Comparison of ENCODE assay signal across 18 mouse cellular contexts in the genomic region with DNA sequence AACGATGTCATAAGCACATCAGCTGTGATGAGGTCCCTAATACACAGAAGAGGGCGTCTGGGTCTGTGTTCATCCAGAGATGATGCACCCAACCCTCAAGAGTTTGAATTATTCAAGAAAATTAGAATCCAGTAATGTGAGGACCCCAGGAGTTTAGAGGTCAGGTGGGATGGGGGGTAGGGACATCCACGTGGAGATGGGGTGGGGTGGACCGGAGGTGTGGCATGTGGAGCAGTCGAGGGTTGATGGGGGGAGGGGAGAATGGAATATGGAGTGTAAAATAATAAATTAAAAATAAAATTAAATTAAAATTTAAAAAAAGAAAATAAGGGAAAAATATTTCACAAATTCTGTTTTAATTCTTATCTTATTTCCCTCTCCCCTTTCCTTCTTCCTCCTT.
"Had no signal": no experiment of that assay in that cellular context is flagged by ENCODE, and none has a peak within 500 bp of the region (broad histone marks: within the 10 kb centered on the region; RNA-seq: fewer than 3 reads in every experiment).

No protein-coding gene starts in this region.

- DNase-seq: lung, adult 18-20 months; lung, embryonic 14.5 days; lung, postnatal 10 days; lung, postnatal 4 days; retina, postnatal 1 day; right cerebral cortex, adult 18-20 months; right cerebral cortex, postnatal 25 days; right cerebral cortex, postnatal 4 days; spleen, adult 18-20 months; thymus, adult 18-20 months; thymus, postnatal 14 days; thymus, postnatal 36 days had no signal

- H3K36me3 ChIP-seq: midbrain, embryonic 10.5 days; midbrain, embryonic 13.5 days; neural tube, embryonic 13.5 days; neural tube, embryonic 15.5 days had no signal

- H3K27ac ChIP-seq: liver, embryonic 14.5 days; midbrain, embryonic 10.5 days; midbrain, embryonic 13.5 days; neural tube, embryonic 13.5 days; neural tube, embryonic 15.5 days had no signal

- H3K27me3 ChIP-seq: midbrain, embryonic 13.5 days; neural tube, embryonic 13.5 days; neural tube, embryonic 15.5 days had no signal

- H3K9ac ChIP-seq: liver, embryonic 14.5 days; lung, embryonic 14.5 days; midbrain, embryonic 13.5 days; neural tube, embryonic 13.5 days; neural tube, embryonic 15.5 days had no signal

- H3K4me3 ChIP-seq: midbrain, embryonic 10.5 days; midbrain, embryonic 13.5 days; myocyte; neural tube, embryonic 13.5 days; neural tube, embryonic 15.5 days had no signal

- H3K4me2 ChIP-seq: lung, embryonic 14.5 days; midbrain, embryonic 13.5 days; neural tube, embryonic 13.5 days; neural tube, embryonic 15.5 days had no signal

- ATAC-seq: midbrain, embryonic 13.5 days had no signal

- H3K4me1 ChIP-seq: midbrain, embryonic 10.5 days; midbrain, embryonic 13.5 days; neural tube, embryonic 13.5 days; neural tube, embryonic 15.5 days had no signal

- H3K9me3 ChIP-seq: midbrain, embryonic 10.5 days; midbrain, embryonic 13.5 days; neural tube, embryonic 13.5 days; neural tube, embryonic 15.5 days had no signal
